Mouse (Mus musculus): Measurements from ENCODE around the gene Cntn2.

Cntn2 gene

GRCm38 (mm10) chr1:132542762-132543306 lies at the start of gene Cntn2:
Gene Cntn2, minus strand, starts transcription at chr1:132543256.
- no peak for DNase-seq

- no peak for DNase-seq
Measured at GRCm38 (mm10) chr1:132592145-132592544, 49.1 kb upstream of the Cntn2 start.

GRCm38 (mm10) chr1:132591399-132591930 lies 48.4 kb upstream of the Cntn2 start:
- DNase-seq, result no peak

- peak; percentile 73 for DNase-seq
Measured at GRCm38 (mm10) chr1:132586679-132587201, 43.7 kb upstream of the Cntn2 start.

- DNase-seq, result no peak
Measured at GRCm38 (mm10) chr1:132585376-132585775, 42.3 kb upstream of the Cntn2 start.

- no peak for DNase-seq
Measured at GRCm38 (mm10) chr1:132582998-132583604, 40.0 kb upstream of the Cntn2 start.

- no peak for DNase-seq
Measured at GRCm38 (mm10) chr1:132581845-132582839, 39.1 kb upstream of the Cntn2 start.

- DNase-seq, result no peak
Measured at GRCm38 (mm10) chr1:132580063-132580462, 37.0 kb upstream of the Cntn2 start.

GRCm38 (mm10) chr1:132576845-132577244 lies 33.8 kb upstream of the Cntn2 start:
- DNase-seq, result no peak

GRCm38 (mm10) chr1:132572851-132573250 lies 29.8 kb upstream of the Cntn2 start:
- DNase-seq, result no peak

- no peak for DNase-seq
Measured at GRCm38 (mm10) chr1:132571613-132572012, 28.6 kb upstream of the Cntn2 start.

- no peak for DNase-seq
Measured at GRCm38 (mm10) chr1:132570906-132571305, 27.9 kb upstream of the Cntn2 start.

- no peak for DNase-seq
Measured at GRCm38 (mm10) chr1:132570068-132570780, 27.2 kb upstream of the Cntn2 start.

- no peak for DNase-seq
Measured at GRCm38 (mm10) chr1:132569516-132569915, 26.5 kb upstream of the Cntn2 start.

- no peak for DNase-seq
Measured at GRCm38 (mm10) chr1:132567336-132568125, 24.5 kb upstream of the Cntn2 start.

GRCm38 (mm10) chr1:132565766-132566165 lies 22.7 kb upstream of the Cntn2 start:
- no peak for DNase-seq

- DNase-seq, result no peak
Measured at GRCm38 (mm10) chr1:132564946-132565345, 21.9 kb upstream of the Cntn2 start.

GRCm38 (mm10) chr1:132562337-132562795 lies 19.3 kb upstream of the Cntn2 start:
- DNase-seq, result no peak

- DNase-seq, result peak; percentile 6
Measured at GRCm38 (mm10) chr1:132560907-132561700, 18.0 kb upstream of the Cntn2 start.

- no peak for DNase-seq
Measured at GRCm38 (mm10) chr1:132559045-132559444, 16.0 kb upstream of the Cntn2 start.
